Mouse (Mus musculus) left cerebral cortex, postnatal 36 days (tissue): ENCODE measurements around the gene Gm3164. TPM values are rescaled to one million over a fixed set of nuclear protein-coding genes. Genes with fewer than 3 reads are reported as not detected.
A peak's percentile ranks its signal among the peaks of the same experiment; 100 is the strongest.
"Not testable (repeated sequence)": the region's sequence is repeated elsewhere in the genome, so short reads cannot be mapped to it uniquely, and the experiment has no call there.

Experiments
- DNase-seq, 2 experiments: peaks; one replicate each; pipeline ENCODE4 v3.0.0; 2021 to 2022; ENCODE audit warnings: low spot score in 2 of 2, mixed read lengths in 1 of 2
- intact Hi-C: fragments of 180-260 bp; cut with DNase I; formaldehyde crosslinking; loops from one replicate; pipeline ENCODE4 v1.15.1; 2025
- total RNA-seq, 2 experiments: library from RNA; stranded (reverse); gene quantifications; 2 replicates each; pipeline ENCODE4 v1.2.3; 2021

Gm3164 gene
- total RNA-seq = not detected

DNA sequence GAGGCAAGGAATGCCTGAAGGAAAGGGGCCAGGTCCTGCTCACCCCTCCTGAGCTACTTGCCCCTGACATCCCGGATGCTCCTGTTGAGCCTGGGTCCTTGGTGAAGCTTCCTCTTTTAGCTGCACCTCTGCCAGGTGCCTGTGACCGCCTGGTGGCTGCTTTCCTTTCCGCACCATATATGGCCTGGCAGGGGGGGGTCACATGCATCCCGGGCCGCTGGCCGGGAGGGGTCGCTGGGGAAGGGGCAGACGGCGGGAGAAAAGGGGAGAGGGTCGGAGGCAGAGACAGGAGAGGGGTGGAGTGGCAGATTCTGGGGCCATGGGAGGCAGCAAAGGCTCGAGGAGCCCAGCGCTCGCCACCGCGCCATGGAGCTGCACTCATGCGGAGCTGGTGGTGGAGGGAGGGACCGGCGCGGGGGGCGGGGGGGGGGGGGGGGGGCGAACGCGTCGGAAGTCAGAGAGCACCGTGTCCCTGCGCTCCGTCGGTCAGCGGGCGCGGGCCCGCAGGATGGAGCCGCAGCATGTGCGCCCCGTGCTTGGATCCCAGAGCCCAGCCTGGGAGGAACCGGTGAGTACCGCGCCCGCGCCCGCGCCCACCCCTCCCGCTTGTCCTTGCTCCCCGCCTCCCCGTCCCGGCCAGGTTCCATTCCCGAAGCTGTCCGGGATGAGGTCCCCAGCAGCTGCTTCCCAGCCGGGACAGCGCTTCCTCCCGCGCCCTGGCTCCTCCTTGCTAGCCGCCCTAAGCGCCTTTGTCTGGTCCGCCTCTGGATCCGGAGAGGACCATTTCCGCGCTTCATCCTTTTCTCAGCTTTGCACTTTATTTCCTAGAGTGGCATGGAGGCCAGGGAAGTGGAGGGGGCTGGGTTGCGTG lies at the start of gene Gm3164:
Gene Gm3164, plus strand, starts transcription at position 484 of the 871 bp plus-strand sequence.
- intact Hi-C loops = not testable (repeated sequence)
- DNase-seq = peak; percentile 36 to 48

DNA sequence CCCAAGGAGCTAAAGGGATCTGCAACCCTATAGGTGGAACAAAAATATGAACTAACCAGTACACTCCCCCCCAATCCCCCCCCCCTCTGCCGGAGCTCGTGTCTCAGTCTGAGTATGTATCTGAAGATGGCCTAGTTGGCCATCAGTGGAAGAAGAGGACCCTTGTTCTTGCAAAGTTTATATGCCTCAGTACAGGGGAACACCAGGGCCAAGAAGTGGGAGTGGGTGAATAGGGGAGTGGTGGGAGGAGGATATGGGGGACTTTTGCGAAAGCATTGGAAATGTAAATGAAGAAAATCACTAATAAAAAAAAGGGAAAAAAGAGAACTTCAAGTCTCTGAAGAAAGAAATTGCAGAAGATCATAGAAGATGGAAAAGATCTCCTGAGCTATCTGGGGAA lies 46.3 kb upstream of the Gm3164 start:
- intact Hi-C loops, DNase-seq: not testable (repeated sequence)

DNA sequence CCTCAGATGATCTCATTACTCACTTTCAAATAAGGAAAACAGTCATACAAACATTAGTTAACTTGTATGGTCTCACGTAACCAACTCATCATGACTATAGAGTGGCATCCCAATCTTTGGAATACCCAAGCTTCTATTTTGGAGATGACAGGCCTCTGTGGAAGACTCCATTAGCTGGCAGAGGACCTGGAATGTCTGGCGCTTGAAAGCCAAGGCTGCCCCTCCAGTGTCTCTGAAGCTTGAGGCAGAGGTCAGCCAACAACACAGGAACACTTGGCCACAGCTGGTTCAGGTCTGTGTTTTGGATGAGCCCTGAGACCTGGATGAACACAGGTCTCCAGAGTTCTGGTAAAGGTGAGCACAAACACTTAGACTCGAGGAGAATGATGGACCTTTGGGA lies 45.6 kb upstream of the Gm3164 start:
- DNase-seq, intact Hi-C loops: not testable (repeated sequence)

DNA sequence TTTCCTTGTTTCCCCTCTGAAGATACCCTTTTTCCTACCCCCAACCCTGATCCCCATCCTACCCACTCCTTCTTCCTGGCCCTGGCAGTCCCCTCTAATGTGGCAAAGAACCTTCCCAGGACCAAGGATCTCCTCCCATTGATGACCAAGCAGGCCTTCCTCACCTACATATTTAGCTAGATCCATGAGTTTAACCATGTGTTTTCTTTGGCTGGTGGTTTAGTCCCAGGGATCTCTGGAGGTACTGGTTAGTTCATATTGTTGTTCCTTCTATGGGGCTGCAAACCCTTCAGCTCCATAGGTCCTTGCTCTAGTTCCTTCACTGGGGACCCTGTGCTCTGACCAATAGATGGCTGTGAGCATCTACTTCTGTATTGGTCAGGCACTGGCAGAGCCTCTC lies 37.4 kb upstream of the Gm3164 start:
- DNase-seq, intact Hi-C loops: not testable (repeated sequence)

DNA sequence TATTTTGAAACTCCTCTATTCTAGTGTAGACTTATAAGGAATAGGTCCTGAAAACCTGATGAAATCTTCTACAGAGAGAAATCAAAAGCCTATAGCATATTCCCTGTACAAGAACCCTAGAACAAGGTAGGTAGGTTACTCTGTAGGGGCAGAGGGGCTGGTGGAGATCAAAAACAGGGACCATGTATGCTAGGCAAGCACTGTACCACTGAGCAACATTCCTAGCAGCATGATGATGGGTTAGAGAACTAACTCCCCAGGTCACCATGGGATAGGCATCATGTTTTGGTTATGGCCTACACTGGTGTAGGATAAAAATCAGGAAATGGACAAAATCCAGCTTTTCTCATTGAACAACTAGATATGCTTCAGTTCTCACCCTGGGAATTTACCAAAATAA lies 29.6 kb upstream of the Gm3164 start:
- intact Hi-C loops, DNase-seq: not testable (repeated sequence)

DNA sequence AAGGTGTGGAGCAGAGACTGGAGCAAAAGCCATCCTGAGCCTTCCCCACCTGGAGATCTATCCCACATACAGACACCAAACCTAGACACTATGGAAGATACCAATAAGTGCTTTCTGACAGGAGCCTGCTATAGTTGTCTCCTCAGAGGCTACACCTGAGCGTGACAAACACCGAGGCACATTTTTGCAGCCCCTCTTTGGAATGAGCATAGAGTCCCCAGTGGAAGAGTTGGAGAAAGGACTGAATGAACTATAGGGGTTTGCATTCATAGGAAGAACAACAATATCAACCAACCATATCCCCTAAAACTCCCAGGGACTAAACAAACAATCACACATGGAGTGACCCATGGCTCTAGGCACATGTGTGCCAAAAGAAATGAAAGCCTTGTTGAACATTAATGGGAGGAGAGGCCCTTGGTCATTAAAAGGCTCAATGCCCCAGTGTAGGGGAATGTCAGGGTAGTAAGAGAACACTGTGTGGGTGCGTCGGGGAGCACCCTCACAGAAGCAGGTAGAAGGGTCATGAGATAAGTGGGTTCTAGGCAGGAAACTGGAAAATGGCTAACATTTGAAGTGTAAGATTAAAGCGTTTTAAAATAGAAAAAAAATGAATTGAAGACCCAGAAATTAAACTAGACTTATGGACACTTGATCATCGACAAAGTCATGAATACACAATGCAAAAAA lies 22.3 kb upstream of the Gm3164 start:
- intact Hi-C loops, DNase-seq: not testable (repeated sequence)

DNA sequence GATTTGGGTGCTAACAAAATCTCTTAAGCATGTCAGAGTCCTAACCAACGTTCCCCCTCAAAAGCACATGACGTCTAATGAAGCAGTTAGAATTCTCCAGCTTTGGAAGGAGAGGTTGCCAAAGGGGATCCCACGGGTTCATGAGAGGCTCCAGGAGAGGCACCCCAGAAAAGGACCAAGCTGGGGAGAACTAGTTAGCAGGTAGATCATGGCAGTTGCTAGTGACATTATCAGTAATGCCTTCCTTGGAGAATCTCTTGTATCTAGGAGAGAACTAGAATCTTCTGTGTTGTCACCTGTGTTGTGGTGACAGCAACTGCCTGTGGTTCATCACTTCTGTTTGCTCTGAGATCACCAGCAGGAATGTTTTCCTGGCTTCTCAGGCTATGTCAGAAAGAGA lies 18.0 kb upstream of the Gm3164 start, which contains the start of gene Gm3159:
Gene Gm3159, plus strand, starts transcription at position 301 of the 400 bp plus-strand sequence.
- DNase-seq, intact Hi-C loops: not testable (repeated sequence)

DNA sequence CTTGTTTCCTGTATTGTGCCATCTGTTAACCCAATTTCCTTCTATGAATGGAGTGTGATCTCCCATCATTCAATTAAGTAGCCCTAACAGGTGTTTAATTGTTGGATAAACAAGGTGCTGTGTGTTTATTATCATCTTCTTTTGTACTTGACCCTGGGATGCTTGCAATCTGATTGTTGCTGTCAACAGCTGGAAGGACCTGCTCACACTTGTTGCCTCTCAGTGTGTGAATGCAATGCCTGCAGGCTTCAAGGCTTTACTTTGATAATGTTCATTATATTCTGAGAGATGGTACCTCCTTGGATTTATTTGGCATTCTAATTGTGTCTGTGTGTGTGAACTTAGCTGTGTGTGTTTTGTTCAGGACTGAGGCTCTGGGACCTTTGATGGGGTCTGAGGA lies 16.6 kb upstream of the Gm3164 start:
- DNase-seq, intact Hi-C loops: not testable (repeated sequence)

DNA sequence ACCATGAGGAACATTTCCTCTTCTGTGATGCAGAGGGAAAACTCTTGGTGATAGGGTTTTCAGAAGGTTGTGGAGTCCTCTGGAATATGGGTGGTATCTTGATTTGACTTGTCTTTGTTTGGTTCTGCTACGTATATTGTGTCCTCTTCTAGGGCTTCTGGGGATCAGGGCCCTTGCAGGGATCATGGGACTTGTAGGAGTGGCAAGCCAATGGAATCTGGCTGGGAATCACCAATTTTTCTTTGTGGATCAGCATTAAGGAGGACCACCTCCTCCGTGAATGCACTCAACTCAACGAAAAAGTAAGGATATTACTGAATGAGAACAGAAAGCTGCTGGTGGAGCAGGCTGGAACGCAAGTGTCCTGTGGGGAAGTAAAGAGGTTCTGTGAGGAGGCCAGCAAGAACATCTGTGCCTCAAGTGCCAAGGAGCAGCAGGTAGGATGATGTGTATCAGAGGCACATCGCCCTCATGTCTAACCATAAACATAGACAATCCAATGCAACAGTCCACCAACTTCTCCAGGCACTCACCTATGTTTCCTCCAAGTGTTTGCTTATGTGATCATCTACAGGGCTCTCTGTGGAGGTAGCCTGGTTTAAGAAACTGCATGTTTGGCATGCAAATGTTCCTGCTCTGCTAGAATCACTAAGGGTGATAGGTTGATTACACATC lies 15.0 kb upstream of the Gm3164 start:
- intact Hi-C loops = not testable (repeated sequence)

DNA sequence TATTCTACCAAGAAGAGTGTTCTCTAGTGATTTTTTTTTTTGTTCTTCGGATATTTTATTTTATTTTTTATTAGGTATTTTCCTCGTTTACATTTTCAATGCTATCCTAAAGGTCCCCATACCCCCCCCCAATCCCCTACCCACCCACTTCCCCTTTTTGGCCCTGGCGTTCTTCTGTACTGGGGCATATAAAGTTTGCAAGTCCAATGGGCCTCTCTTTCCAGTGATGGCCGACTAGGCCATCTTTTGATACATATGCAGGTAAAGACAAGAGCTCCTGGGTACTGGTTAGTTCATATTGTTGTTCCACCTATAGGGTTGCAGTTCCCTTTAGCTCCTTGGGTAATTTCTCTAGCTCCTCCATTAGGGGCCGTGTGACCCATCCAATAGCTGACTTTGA lies 14.0 kb upstream of the Gm3164 start:
- intact Hi-C loops, DNase-seq: not testable (repeated sequence)

More for the DNA sequence above, 15.0 kb upstream of the Gm3164 start:
- not testable (repeated sequence) for DNase-seq

DNA sequence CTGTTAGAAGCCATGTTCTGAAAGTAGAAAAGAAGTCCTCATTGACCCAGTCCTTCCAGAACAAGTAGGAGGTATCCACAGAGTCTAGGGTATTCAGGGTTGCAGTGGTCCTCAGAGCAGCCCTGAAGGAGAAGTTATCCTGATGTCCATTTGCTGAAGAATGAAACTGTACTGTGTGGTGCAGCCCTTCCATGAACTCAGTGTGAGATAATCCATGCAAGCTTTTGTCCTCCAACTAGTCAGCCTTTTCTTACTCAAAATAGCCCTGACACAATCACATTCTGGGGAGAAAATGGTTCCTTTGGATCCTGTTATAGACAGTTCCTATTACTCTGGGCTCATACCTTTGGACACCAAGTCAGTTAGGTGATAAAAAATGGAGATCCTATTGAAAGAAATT lies 11.4 kb upstream of the Gm3164 start:
- DNase-seq = peak in 1 of 2 experiments; percentile 7
- intact Hi-C loops = not testable (repeated sequence)

DNA sequence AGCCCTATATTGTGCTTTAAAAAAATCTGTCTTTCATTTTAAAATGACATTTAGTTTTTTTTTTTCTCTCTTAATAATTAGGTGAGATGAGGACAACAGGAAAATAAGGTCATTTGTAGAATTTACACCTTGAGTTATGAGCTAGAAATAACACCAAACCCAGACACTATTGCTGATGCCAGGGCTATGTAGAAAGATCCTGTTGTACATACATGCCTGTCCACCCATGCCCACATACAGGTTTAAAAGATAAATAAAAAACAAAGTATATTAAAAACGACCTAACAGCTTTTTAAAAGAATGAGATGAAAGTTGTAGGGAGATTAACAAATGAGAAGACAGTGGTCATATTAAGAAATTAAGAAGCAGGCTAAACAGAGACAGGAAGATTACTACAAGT lies 5.3 kb upstream of the Gm3164 start:
- intact Hi-C loops, DNase-seq: not testable (repeated sequence)

DNA sequence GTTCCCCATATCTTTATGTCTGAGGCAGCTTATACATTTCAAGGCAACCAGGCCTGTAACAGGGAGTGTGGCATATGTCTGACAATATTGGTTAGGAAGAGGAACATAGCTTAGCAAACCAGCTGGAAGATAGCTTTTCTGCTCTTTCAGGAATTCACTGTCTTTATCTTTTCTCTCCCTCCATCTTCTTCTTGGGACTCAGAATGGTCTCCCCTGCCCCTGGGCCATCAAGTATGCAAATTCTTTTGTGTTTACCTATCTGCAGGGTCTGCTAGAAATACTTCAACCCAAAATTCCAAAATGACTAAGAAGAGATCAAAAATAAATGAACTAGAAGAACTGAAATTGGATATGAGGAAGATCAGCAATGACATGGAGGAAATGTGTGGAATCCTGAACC lies 15.4 kb downstream of the Gm3164 start, which contains the start of gene Gm3173:
Gene Gm3173, plus strand, starts transcription at position 301 of the 400 bp plus-strand sequence.
- intact Hi-C loops = not testable (repeated sequence)

DNA sequence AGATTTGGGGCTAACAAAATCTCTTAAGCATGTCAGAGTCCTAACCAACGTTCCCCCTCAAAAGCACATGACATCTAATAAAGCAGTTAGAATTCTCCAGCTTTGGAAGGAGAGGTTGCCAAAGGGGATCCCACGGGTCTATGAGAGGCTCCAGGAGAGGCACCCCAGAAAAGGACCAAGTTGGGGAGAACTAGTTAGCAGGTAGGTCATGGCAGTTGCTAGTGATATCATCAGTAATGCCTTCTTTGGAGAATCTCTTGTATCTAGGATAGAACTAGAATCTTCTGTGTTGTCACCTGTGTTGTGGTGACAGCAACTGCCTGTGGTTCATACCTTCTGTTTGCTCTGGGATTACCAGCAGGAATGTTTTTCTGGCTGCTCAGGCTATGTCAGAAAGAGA lies 66.2 kb downstream of the Gm3164 start, which contains the start of gene Gm3182:
Gene Gm3182, plus strand, starts transcription at position 301 of the 400 bp plus-strand sequence.
- intact Hi-C loops, DNase-seq: not testable (repeated sequence)

More for the DNA sequence above, 15.4 kb downstream of the Gm3164 start, which contains the start of gene Gm3173:
- not testable (repeated sequence) for DNase-seq

Other genes with a start within 250 kb of the Gm3164 start
- gene Gm2974, start 232.9 kb upstream of the Gm3164 start, total RNA-seq = 1 to 10 TPM in 1 of 2 experiments, under 1 TPM in 1; 0.99 to 1.2 TPM
- not detected for gene Gm3138, start 165.8 kb upstream of the Gm3164 start, total RNA-seq
- gene Gm3149, start 98.2 kb upstream of the Gm3164 start, total RNA-seq = not detected
- under 1 TPM; 0.54 to 0.75 TPM for gene 2610042L04Rik, start 80.7 kb upstream of the Gm3164 start, total RNA-seq
- not detected for gene Gm3159, start 17.9 kb upstream of the Gm3164 start, total RNA-seq
- gene Gm3173, start 15.5 kb downstream of the Gm3164 start, total RNA-seq = not detected
- not detected for gene Gm3182, start 66.3 kb downstream of the Gm3164 start, total RNA-seq
- gene Gm3047, start 140.0 kb downstream of the Gm3164 start, total RNA-seq = not detected
- under 1 TPM; 0.30 to 0.75 TPM for gene Gm8159, start 216.9 kb downstream of the Gm3164 start, total RNA-seq
- under 1 TPM in 1 of 2 experiments, not detected in 1; 0.57 TPM for gene Gm3239, start 248.7 kb downstream of the Gm3164 start, total RNA-seq